Mouse (Mus musculus) embryonic fibroblast, embryonic 13.5 days (primary cell): ENCODE measurements around the gene Agxt2.

Experiments used
- CTCF ChIP-seq: IDR thresholded peaks from 2 replicates; pipeline ENCODE4 v1.5.1; 2011; ENCODE audit warnings: mild to moderate bottlenecking, control low read depth, low read length, moderate library complexity, borderline replicate concordance; ENCODE audit not compliant: insufficient read depth
- POLR2A ChIP-seq: IDR thresholded peaks from 2 replicates; pipeline ENCODE4 v1.6.1; 2011; ENCODE audit warnings: low read depth, mild to moderate bottlenecking, control low read depth, low read length, moderate library complexity

DNA sequence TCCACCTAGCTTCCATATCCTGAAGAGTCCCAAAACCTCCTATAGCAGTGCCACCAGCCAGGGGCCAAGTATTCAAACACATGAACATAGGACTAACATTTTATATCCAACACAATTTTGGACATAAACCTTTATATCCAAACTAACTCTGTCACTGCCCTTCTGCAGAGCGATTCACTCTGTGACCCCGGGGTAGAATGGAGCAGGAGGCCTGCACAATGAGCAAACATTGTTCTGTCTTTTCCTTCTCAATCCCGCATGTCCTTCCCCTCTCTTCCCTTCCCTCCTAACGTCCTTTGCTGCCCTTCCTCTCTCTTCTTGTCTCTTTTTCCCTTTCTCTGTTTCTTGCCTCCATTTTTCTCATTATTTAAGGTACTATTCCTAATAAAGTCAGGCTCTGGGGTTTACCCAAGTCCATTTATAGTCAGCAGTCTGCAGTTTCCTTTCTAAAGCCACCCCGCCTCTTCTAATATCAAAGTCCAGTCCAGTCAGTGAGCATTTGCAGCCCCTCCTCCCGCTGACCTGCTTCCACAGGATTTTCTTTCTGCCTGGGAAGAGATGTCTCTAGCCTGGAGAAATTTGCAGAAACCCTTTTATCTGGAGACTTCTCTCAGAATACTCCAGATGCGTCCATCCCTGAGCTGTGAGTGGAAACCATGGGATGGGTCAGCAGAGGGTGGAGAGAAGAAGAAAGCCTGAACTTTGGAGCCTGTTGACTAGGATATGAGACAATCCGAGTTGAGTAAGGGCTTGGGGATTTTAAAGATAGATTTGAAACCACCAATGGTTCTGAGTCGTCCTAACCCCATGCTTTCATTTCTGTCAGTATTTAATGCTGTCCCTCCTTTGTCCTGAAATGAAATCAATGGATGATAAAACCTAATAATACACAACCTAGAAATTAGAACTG, at the start of gene Agxt2:
- no peak for TF ChIP-seq CTCF
- no peak for TF ChIP-seq POLR2A
